28 mouse cellular contexts compared by ENCODE assay signal in genomic region chr16:21779149-21779548, GRCm38 (mm10). TPM values are rescaled to one million over a fixed set of nuclear protein-coding genes. Genes with fewer than 3 reads are reported as not detected.
DNase-seq lines count a peak whose midpoint lies in the region; ATAC-seq and TF ChIP-seq lines count a peak whose summit lies in the region.
"Had no signal": no experiment of that assay in that cellular context is flagged by ENCODE, and none has a peak within 500 bp of the region (broad histone marks: within the 10 kb centered on the region; RNA-seq: fewer than 3 reads in every experiment).

No protein-coding gene starts in this region.

- no peak overlapping the region for H3K9ac ChIP-seq in kidney, embryonic 14.5 days (ENCODE audit: low read depth, low read length)
- H3K9ac ChIP-seq: embryonic facial prominence, embryonic 12.5 days; forebrain, embryonic 15.5 days; heart, embryonic 12.5 days; hindbrain, embryonic 13.5 days; stomach, embryonic 15.5 days had no signal

- ATAC-seq in kidney, embryonic 14.5 days (ENCODE audit: low FRiP score, low TSS enrichment) = no peak
- ATAC-seq in G1E (ENCODE audit: extremely low read depth, insufficient number of reproducible peaks, low FRiP score, poor library complexity, severe bottlenecking) = no peak
- ATAC-seq: forebrain, embryonic 15.5 days; midbrain, embryonic 16.5 days; Patski had no signal

- H3K4me2 ChIP-seq in kidney, embryonic 14.5 days (replicated peaks; ENCODE audit: low read depth, low read length) = no peak overlapping the region

- no peaks in the 10 kb centered on the region for H3K27me3 ChIP-seq in kidney, embryonic 14.5 days (ENCODE audit: control insufficient read depth, insufficient read depth, low read length)
- peaks cover 10% of the 10 kb centered on the region for H3K27me3 ChIP-seq in G1E (ENCODE audit: insufficient read depth, low read length)
- H3K27me3 ChIP-seq: CH12.LX; embryonic facial prominence, embryonic 12.5 days; forebrain, embryonic 15.5 days; heart, embryonic 12.5 days; hindbrain, embryonic 13.5 days; Patski; stomach, embryonic 15.5 days had no signal

- no peaks in the 10 kb centered on the region for H3K9me3 ChIP-seq in kidney, embryonic 14.5 days (ENCODE audit: control insufficient read depth, low read length)
- no peaks in the 10 kb centered on the region for H3K9me3 ChIP-seq in G1E (replicated peaks)
- H3K9me3 ChIP-seq: embryonic facial prominence, embryonic 12.5 days; forebrain, embryonic 10.5 days; forebrain, embryonic 15.5 days; heart, embryonic 12.5 days; hindbrain, embryonic 13.5 days; stomach, embryonic 15.5 days had no signal

- no peak overlapping the region for H3K4me3 ChIP-seq in gastrocnemius, adult 2 months
- no peak overlapping the region for H3K4me3 ChIP-seq in kidney, embryonic 14.5 days (ENCODE audit: low read length)
- H3K4me3 ChIP-seq in G1E (ENCODE audit: low read depth, low read length) = peak overlapping the region; percentile 63; the same call in 1 of the 2 replicates

- H3K4me1 ChIP-seq in kidney, embryonic 14.5 days (ENCODE audit: control insufficient read depth, insufficient read depth, low read length) = no peaks in the 10 kb centered on the region
- peaks cover 16% of the 10 kb centered on the region for H3K4me1 ChIP-seq in G1E (ENCODE audit: insufficient read depth, low read depth, low read length)
- H3K4me1 ChIP-seq: embryonic facial prominence, embryonic 12.5 days; forebrain, embryonic 10.5 days; forebrain, embryonic 15.5 days; heart, embryonic 12.5 days; hindbrain, embryonic 13.5 days; stomach, embryonic 15.5 days had no signal

- intact Hi-C loops in gastrocnemius, adult 2 months (cut with DNase I) = no loop called here

- DNase-seq in gastrocnemius, adult 2 months = no peak
- DNase-seq in gastrocnemius, adult 18-20 months (ENCODE audit: low spot score) = no peak
- peak; percentile 65 for DNase-seq in kidney, adult 9 months
- no peak for DNase-seq in G1E (ENCODE audit: low spot score)
- peak; percentile 81 for DNase-seq in fat pad, adult 2 months (ENCODE audit: extremely low read depth, low read depth, low spot score)
- no peak for DNase-seq in testis, postnatal 14 days (ENCODE audit: low spot score)
- no peak for DNase-seq in thymus, postnatal 10 days (ENCODE audit: low spot score in 2 of 2)
- DNase-seq: adrenal gland, postnatal 10 days; cerebellum, adult 9-10 months; embryo, embryonic 11 days; heart, postnatal 4 days; kidney, adult 11 months; layer of hippocampus, postnatal 36 days; lung, adult 18-20 months; lung, postnatal 10 days; right cerebral cortex, postnatal 25 days; thymus, adult 2 months had no signal

- H3K27ac ChIP-seq in gastrocnemius, adult 2 months = peak overlapping the region; percentile 35; the same call in 1 of the 2 replicates
- H3K27ac ChIP-seq in kidney, embryonic 14.5 days (ENCODE audit: low read depth, low read length) = no peak overlapping the region
- H3K27ac ChIP-seq: embryonic facial prominence, embryonic 12.5 days; forebrain, embryonic 15.5 days; hindbrain, embryonic 13.5 days; kidney, postnatal 0 days; stomach, embryonic 15.5 days had no signal

- TF ChIP-seq CTCF in gastrocnemius, adult 2 months (IDR thresholded peaks at IDR 0.05) = no peak
- no peak for TF ChIP-seq CTCF in G1E (IDR thresholded peaks at IDR 0.05; ENCODE audit: low read depth, low read length)

- H3K36me3 ChIP-seq in kidney, embryonic 14.5 days (ENCODE audit: control insufficient read depth, insufficient read depth, low read length) = no peaks in the 10 kb centered on the region
- H3K36me3 ChIP-seq in G1E (replicated peaks) = no peaks in the 10 kb centered on the region
- H3K36me3 ChIP-seq: embryonic facial prominence, embryonic 12.5 days; forebrain, embryonic 10.5 days; forebrain, embryonic 15.5 days; heart, embryonic 12.5 days; hindbrain, embryonic 13.5 days; stomach, embryonic 15.5 days had no signal

- 91% methylated on average over 4 of the region's 4 CpGs for WGBS in kidney, embryonic 14.5 days

RNA-seq across cellular contexts. Expression of gene Ehhadh, which starts 8.5 kb away (rescaled TPM):
- 1 to 10 TPM; 5.7 to 6.8 TPM for total RNA-seq in gastrocnemius, adult 2 months (2021)
- total RNA-seq in gastrocnemius, adult 18-20 months (2021) = 1 to 10 TPM; 6.1 to 7.6 TPM
- polyA plus RNA-seq in kidney, embryonic 14.5 days (2014; fragmentation: Nextera tagmentation; extraction: Ambion mirVana) = 1.1 and 1.9 TPM in 2 replicates
- total RNA-seq in G1E (2014; fragmentation: Nextera tagmentation) (not detected in 2 replicates), G1E (2017) (0.11 TPM in 1 of 2 replicates, not detected in the other)
- polyA plus RNA-seq in G1E (2012) = 0.01 TPM in 1 of 2 replicates, not detected in the other

RNA-seq across cellular contexts. Expression of gene Map3k13, which starts 15.0 kb away (rescaled TPM):
- under 1 TPM; 0.70 to 0.74 TPM for total RNA-seq in gastrocnemius, adult 2 months (2021)
- under 1 TPM; 0.59 to 0.64 TPM for total RNA-seq in gastrocnemius, adult 18-20 months (2021)
- 0.60 and 1.2 TPM in 2 replicates for polyA plus RNA-seq in kidney, embryonic 14.5 days (2014; fragmentation: Nextera tagmentation; extraction: Ambion mirVana)
- total RNA-seq in G1E (2014; fragmentation: Nextera tagmentation) = 0.45 and 0.68 TPM in 2 replicates
- total RNA-seq in G1E (2017) = 0.12 and 0.16 TPM in 2 replicates
- 0.01 TPM in 2 replicates for polyA plus RNA-seq in G1E (2012)

Comparison
In these comparisons a context has a peak if more than half of its experiments do, and no peak if none do; other contexts are left out.
1. DNase-seq: peak in kidney, adult 9 months (single experiment) and fat pad, adult 2 months (single experiment); none in gastrocnemius, adult 2 months (single experiment), gastrocnemius, adult 18-20 months (single experiment), G1E (single experiment), testis, postnatal 14 days (single experiment) and thymus, postnatal 10 days (0 of 2).
2. RNA of gene Ehhadh, which starts 8.5 kb away (total RNA-seq): 6.1 to 7.6 TPM in gastrocnemius, adult 18-20 months and 5.7 to 6.8 TPM in gastrocnemius, adult 2 months; 0.11 TPM in G1E; every median in the first group is over 4 times any median in the second.